Mouse (Mus musculus) brain, embryonic 14.5 days (tissue): ENCODE results near the gene Crebl2.

Experiments
- CTCF ChIP-seq: fragments of 200-500 bp; IDR thresholded peaks from 2 replicates; pipeline ENCODE4 v1.5.1; 2012; ENCODE audit warnings: inconsistent platforms, mild to moderate bottlenecking, moderate library complexity, borderline replicate concordance; ENCODE audit not compliant: insufficient read depth, insufficient read length; ENCODE audit errors: extremely low read depth
- POLR2A ChIP-seq: fragments of 200-500 bp; IDR thresholded peaks from 2 replicates; pipeline ENCODE4 v1.6.1; 2012; ENCODE audit warnings: mild to moderate bottlenecking, inconsistent platforms, borderline replicate concordance; ENCODE audit not compliant: poor library complexity, insufficient read depth, insufficient read length, severe bottlenecking; ENCODE audit errors: extremely low read depth

DNA sequence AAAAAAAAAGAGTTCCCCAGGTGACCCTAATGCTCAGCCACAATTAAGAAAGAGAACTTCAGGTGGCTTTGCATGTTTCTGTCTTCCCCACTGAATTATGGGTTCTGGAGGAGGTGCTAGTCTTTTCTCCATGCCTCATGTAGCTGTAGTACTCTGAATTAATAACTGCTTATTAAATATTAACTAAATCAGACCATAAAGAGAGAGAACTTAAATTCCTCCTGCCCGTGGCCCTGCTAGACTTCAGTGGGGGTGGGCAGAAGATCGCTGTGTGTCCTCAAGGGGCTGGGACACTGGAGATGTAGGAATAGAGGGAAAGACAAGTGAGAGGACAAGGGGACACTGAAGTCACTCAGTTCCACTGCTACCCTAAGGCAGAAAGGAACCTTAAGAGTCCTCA is 42.3 kb downstream of the Crebl2 start:
- TF ChIP-seq CTCF (no peak), POLR2A (no peak)
